Comparison of ENCODE assay signal across 32 mouse cellular contexts in the genomic region with DNA sequence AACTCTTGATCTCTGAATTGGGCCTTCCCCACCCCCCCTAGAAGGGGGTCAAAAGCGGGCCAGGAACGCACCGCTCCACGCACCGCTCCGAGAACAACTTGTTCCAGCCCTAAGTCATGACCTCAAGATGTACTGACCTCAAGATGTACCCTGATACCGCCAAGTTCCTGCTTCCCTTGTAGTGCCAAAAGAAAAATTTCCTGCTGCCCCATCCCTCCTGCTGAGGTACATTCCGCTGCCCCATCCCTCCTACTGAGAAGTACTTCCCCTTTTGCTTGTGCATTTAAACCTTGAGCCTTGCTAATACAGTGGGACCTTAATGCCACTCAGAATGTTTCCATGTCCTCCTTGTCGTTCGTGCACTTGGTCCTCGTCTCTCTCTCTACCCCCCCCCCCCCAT. TPM values are rescaled to one million over a fixed set of nuclear protein-coding genes. Genes with fewer than 3 reads are reported as not detected.
DNase-seq lines count a peak whose midpoint lies in the region; ATAC-seq and TF ChIP-seq lines count a peak whose summit lies in the region.
"Had no signal": no experiment of that assay in that cellular context is flagged by ENCODE, and none has a peak within 500 bp of the region (broad histone marks: within the 10 kb centered on the region; RNA-seq: fewer than 3 reads in every experiment).

No protein-coding gene starts in this region.

- 82% methylated on average over 11 of the region's 11 CpGs for WGBS in kidney, embryonic 16.5 days
- 70% methylated on average over 11 of the region's 11 CpGs for WGBS in lung, postnatal 0 days

- TF ChIP-seq CTCF in MEL (IDR thresholded peaks at IDR 0.05 in 2 of 3, conservative IDR thresholded peaks at IDR 0.05 in 1 of 3; ENCODE audit: control insufficient read depth in 1 of 3, insufficient read depth in 1 of 3, low read depth in 2 of 3, low read length in 3 of 3, poor library complexity in 1 of 3, severe bottlenecking in 1 of 3): no peak
- no peak for TF ChIP-seq CTCF in lung, postnatal 0 days (IDR thresholded peaks at IDR 0.05)

- DNase-seq in kidney, adult 9 months: peak; percentile 27
- DNase-seq in MEL (ENCODE audit: low read depth, low spot score): peak; percentile 74
- no peak for DNase-seq in lung, postnatal 0 days (ENCODE audit: low spot score)
- no peak for DNase-seq in heart, postnatal 10 days
- DNase-seq in neural tube, embryonic 10.5 days (ENCODE audit: extremely low spot score, low spot score): no peak
- DNase-seq: adrenal gland, postnatal 25 days; cerebellum, adult 11-12 months; cerebellum, adult 9-11 months; gastrocnemius, adult 2 months; gastrocnemius, postnatal 36 days; heart, adult 2 months; kidney, adult 2 months; kidney, postnatal 10 days; layer of hippocampus, postnatal 36 days; lung, adult 18-20 months; lung, postnatal 10 days; midbrain, embryonic 14.5 days; right cerebral cortex, postnatal 25 days; thymus, postnatal 14 days had no signal

- no peaks in the 10 kb centered on the region for H3K36me3 ChIP-seq in kidney, embryonic 16.5 days (ENCODE audit: insufficient read depth, low read length)
- H3K36me3 ChIP-seq in MEL (ENCODE audit: control insufficient read depth in 1 of 2, insufficient read depth in 2 of 2, low read length in 2 of 2): peaks cover 0 to 39% of the 10 kb centered on the region in 2 experiments; a peak in 2 of 4 replicates
- no peaks in the 10 kb centered on the region for H3K36me3 ChIP-seq in lung, postnatal 0 days (ENCODE audit: insufficient read depth, low read length)
- H3K36me3 ChIP-seq: embryonic facial prominence, embryonic 13.5 days; forebrain, embryonic 10.5 days; heart, embryonic 12.5 days; hindbrain, embryonic 10.5 days; intestine, embryonic 15.5 days; limb, embryonic 12.5 days; neural tube, embryonic 15.5 days had no signal

- no peaks in the 10 kb centered on the region for H3K4me1 ChIP-seq in kidney, embryonic 16.5 days (ENCODE audit: insufficient read depth, low read length)
- H3K4me1 ChIP-seq in MEL (ENCODE audit: control insufficient read depth in 1 of 2, insufficient read depth in 2 of 2, low read length in 2 of 2): peaks cover 17 to 39% of the 10 kb centered on the region in 2 experiments
- H3K4me1 ChIP-seq in lung, postnatal 0 days (ENCODE audit: insufficient read depth, low read depth, low read length): no peaks in the 10 kb centered on the region
- H3K4me1 ChIP-seq: embryonic facial prominence, embryonic 13.5 days; heart, embryonic 12.5 days; intestine, embryonic 15.5 days; limb, embryonic 12.5 days; neural tube, embryonic 15.5 days had no signal

- intact Hi-C loops in heart, postnatal 10 days (cut with DNase I): no loop called here

- TF ChIP-seq RAD21 in MEL (IDR thresholded peaks at IDR 0.05; ENCODE audit: low read depth, low read length): no peak

- ATAC-seq in kidney, embryonic 16.5 days (ENCODE audit: low FRiP score, low TSS enrichment): no peak
- ATAC-seq in granulocyte monocyte progenitor cell, adult 5-6 weeks (replicated peaks; ENCODE audit: poor library complexity, severe bottlenecking): peak; percentile 33
- no peak for ATAC-seq in lung, postnatal 0 days
- ATAC-seq: forebrain, embryonic 16.5 days; hindbrain, postnatal 0 days; intestine, embryonic 15.5 days had no signal

- no peak overlapping the region for H3K9ac ChIP-seq in kidney, embryonic 16.5 days (replicated peaks; ENCODE audit: low read length)
- H3K9ac ChIP-seq in MEL (ENCODE audit: control insufficient read depth, low read depth, low read length, poor library complexity, severe bottlenecking): peak overlapping the region; percentile 57
- no peak overlapping the region for H3K9ac ChIP-seq in lung, postnatal 0 days (replicated peaks; ENCODE audit: low read depth)
- H3K9ac ChIP-seq: embryonic facial prominence, embryonic 13.5 days; heart, embryonic 12.5 days; intestine, embryonic 15.5 days; limb, embryonic 12.5 days; neural tube, embryonic 15.5 days had no signal

- TF ChIP-seq POLR2A in MEL (IDR thresholded peaks at IDR 0.05; ENCODE audit: control insufficient read depth in 1 of 2, insufficient read depth in 1 of 2, low read depth in 1 of 2, low read length in 2 of 2, poor library complexity in 1 of 2): no peak

- H3K79me2 ChIP-seq in MEL (ENCODE audit: control insufficient read depth, insufficient read depth, low read length, poor library complexity): no peaks in the 10 kb centered on the region; the same call in 1 of the 2 replicates

- no peak overlapping the region for H3K27ac ChIP-seq in kidney, embryonic 16.5 days (ENCODE audit: low read length)
- peak overlapping the region; percentile 83 for H3K27ac ChIP-seq in MEL (ENCODE audit: control insufficient read depth, low read depth, low read length)
- H3K27ac ChIP-seq in lung, postnatal 0 days (ENCODE audit: low read length): no peak overlapping the region
- H3K27ac ChIP-seq: embryonic facial prominence, embryonic 13.5 days; forebrain, embryonic 10.5 days; gastrocnemius, adult 2 months; heart, adult 2 months; hindbrain, embryonic 10.5 days; hindbrain, postnatal 0 days; intestine, embryonic 15.5 days; limb, embryonic 12.5 days; neural tube, embryonic 15.5 days had no signal

- H3K9me3 ChIP-seq in kidney, embryonic 16.5 days (ENCODE audit: low read length): no peaks in the 10 kb centered on the region
- H3K9me3 ChIP-seq in MEL (replicated peaks; ENCODE audit: insufficient read depth, low read length): no peaks in the 10 kb centered on the region
- H3K9me3 ChIP-seq in lung, postnatal 0 days (ENCODE audit: low read length): no peaks in the 10 kb centered on the region
- H3K9me3 ChIP-seq: embryonic facial prominence, embryonic 13.5 days; forebrain, embryonic 10.5 days; heart, embryonic 12.5 days; hindbrain, embryonic 10.5 days; intestine, embryonic 15.5 days; limb, embryonic 12.5 days; neural tube, embryonic 15.5 days had no signal

- no peak overlapping the region for H3K4me2 ChIP-seq in kidney, embryonic 16.5 days (replicated peaks; ENCODE audit: low read depth, low read length)
- H3K4me2 ChIP-seq in lung, postnatal 0 days (replicated peaks; ENCODE audit: low read depth, low read length): no peak overlapping the region
- H3K4me2 ChIP-seq: embryonic facial prominence, embryonic 13.5 days; heart, embryonic 12.5 days; intestine, embryonic 15.5 days; limb, embryonic 12.5 days; neural tube, embryonic 15.5 days had no signal

- no peaks in the 10 kb centered on the region for H3K27me3 ChIP-seq in kidney, embryonic 16.5 days (ENCODE audit: insufficient read depth, low read length)
- no peaks in the 10 kb centered on the region for H3K27me3 ChIP-seq in MEL (ENCODE audit: control insufficient read depth in 1 of 2, insufficient read depth in 2 of 2, low read length in 2 of 2)
- no peaks in the 10 kb centered on the region for H3K27me3 ChIP-seq in lung, postnatal 0 days (replicated peaks; ENCODE audit: insufficient read depth, low read length)
- H3K27me3 ChIP-seq: CH12.LX; embryonic facial prominence, embryonic 13.5 days; heart, embryonic 12.5 days; intestine, embryonic 15.5 days; limb, embryonic 12.5 days; neural tube, embryonic 15.5 days had no signal

- TF ChIP-seq EP300 in MEL (IDR thresholded peaks at IDR 0.05; ENCODE audit: low read depth in 1 of 2, low read length in 2 of 2): no peak
- TF ChIP-seq EP300 in lung, postnatal 0 days (IDR thresholded peaks at IDR 0.05): no peak

- H3K4me3 ChIP-seq in kidney, embryonic 16.5 days (ENCODE audit: low read length): no peak overlapping the region
- H3K4me3 ChIP-seq in MEL (ENCODE audit: control insufficient read depth in 1 of 2, insufficient read depth in 1 of 2, low read depth in 2 of 2, low read length in 2 of 2): peak overlapping the region; percentile 40 to 57; a peak in 3 of 4 replicates
- no peak overlapping the region for H3K4me3 ChIP-seq in lung, postnatal 0 days (ENCODE audit: low read depth, low read length)
- H3K4me3 ChIP-seq: embryonic facial prominence, embryonic 13.5 days; forebrain, embryonic 10.5 days; gastrocnemius, adult 2 months; heart, adult 2 months; heart, embryonic 12.5 days; hindbrain, embryonic 10.5 days; intestine, embryonic 15.5 days; limb, embryonic 12.5 days; neural tube, embryonic 15.5 days had no signal

TF ChIP-seq in MEL, 35 proteins besides CTCF, POLR2A, EP300 and RAD21 (continues in another document):
- TF ChIP-seq MAZ (IDR thresholded peaks at IDR 0.05; ENCODE audit: low read depth, low read length): no peak
- TF ChIP-seq TBP (IDR thresholded peaks at IDR 0.05; ENCODE audit: low read depth, low read length): 0 out of 2 replicates have a peak, but pooled peaks have one; percentile 14

RNA-seq across cellular contexts. Expression of a gene that starts 10.5 kb away (rescaled TPM):
- 59.4 and 64.1 TPM in 2 replicates for polyA plus RNA-seq in kidney, embryonic 16.5 days (2015; fragmentation: Nextera tagmentation; extraction: Ambion mirVana)
- total RNA-seq in MEL (2012; rRNA removed): 58.1 and 60.4 TPM in 2 replicates
- 10 to 100 TPM in 1 of 2 experiments, not detected in 1; 57.4 TPM for polyA plus RNA-seq in MEL (2012; ENCODE audit: insufficient read depth in 1 of 2, insufficient read length in 2 of 2, low read depth in 1 of 2, low replicate concordance in 2 of 2, missing spikeins in 1 of 2)
- 35.5 and 43.6 TPM in 2 replicates for total RNA-seq in granulocyte monocyte progenitor cell, adult 5-6 weeks (2014; fragmentation: Nextera tagmentation)
- total RNA-seq in granulocyte monocyte progenitor cell, adult 5-6 weeks (2017): 27.1 and 32.9 TPM in 2 replicates
- 125 and 127 TPM in 2 replicates for polyA plus RNA-seq in lung, postnatal 0 days (2015; fragmentation: Nextera tagmentation; extraction: Ambion mirVana)
- total RNA-seq in heart, postnatal 10 days (2021): 10 to 100 TPM; 52.7 to 84.4 TPM

RNA-seq across cellular contexts. Expression of a gene that starts 49.7 kb away (rescaled TPM):
- polyA plus RNA-seq in kidney, embryonic 16.5 days (2015; fragmentation: Nextera tagmentation; extraction: Ambion mirVana): 2.2 and 2.9 TPM in 2 replicates
- 0.13 TPM in 1 of 2 replicates, not detected in the other for total RNA-seq in MEL (2012; rRNA removed)
- polyA plus RNA-seq in MEL (2012; ENCODE audit: insufficient read depth in 1 of 2, insufficient read length in 2 of 2, low read depth in 1 of 2, low replicate concordance in 2 of 2, missing spikeins in 1 of 2): under 1 TPM in 1 of 2 experiments, not detected in 1; 0.10 TPM
- total RNA-seq in granulocyte monocyte progenitor cell, adult 5-6 weeks (2014; fragmentation: Nextera tagmentation): 1.4 TPM in 1 of 2 replicates, not detected in the other
- 0.26 TPM in 1 of 2 replicates, not detected in the other for total RNA-seq in granulocyte monocyte progenitor cell, adult 5-6 weeks (2017)
- 5.8 and 6.9 TPM in 2 replicates for polyA plus RNA-seq in lung, postnatal 0 days (2015; fragmentation: Nextera tagmentation; extraction: Ambion mirVana)
- total RNA-seq in heart, postnatal 10 days (2021): under 1 TPM; 0.22 to 0.32 TPM
- total RNA-seq: gastrocnemius, postnatal 36 days; layer of hippocampus, postnatal 36 days had no signal
- polyA plus RNA-seq: C2C12 had no signal

RNA-seq across cellular contexts. Expression of a gene that starts 53.2 kb away (rescaled TPM):
- 57.7 and 57.8 TPM in 2 replicates for polyA plus RNA-seq in kidney, embryonic 16.5 days (2015; fragmentation: Nextera tagmentation; extraction: Ambion mirVana)
- 4.9 and 5.9 TPM in 2 replicates for total RNA-seq in MEL (2012; rRNA removed)
- 10 to 100 TPM in 1 of 2 experiments, not detected in 1; 12.0 TPM for polyA plus RNA-seq in MEL (2012; ENCODE audit: insufficient read depth in 1 of 2, insufficient read length in 2 of 2, low read depth in 1 of 2, low replicate concordance in 2 of 2, missing spikeins in 1 of 2)
- total RNA-seq in granulocyte monocyte progenitor cell, adult 5-6 weeks (2014; fragmentation: Nextera tagmentation): 0.88 TPM in 1 of 2 replicates, not detected in the other
- 0.26 and 0.41 TPM in 2 replicates for total RNA-seq in granulocyte monocyte progenitor cell, adult 5-6 weeks (2017)
- 24.4 and 27.9 TPM in 2 replicates for polyA plus RNA-seq in lung, postnatal 0 days (2015; fragmentation: Nextera tagmentation; extraction: Ambion mirVana)
- total RNA-seq in heart, postnatal 10 days (2021): 10 to 100 TPM; 29.9 to 37.7 TPM

Comparison
In these comparisons a context has a peak if more than half of its experiments do, and no peak if none do; other contexts are left out.
1. DNase-seq: peak in kidney, adult 9 months (single experiment) and MEL (single experiment); none in lung, postnatal 0 days (single experiment), heart, postnatal 10 days (0 of 2) and neural tube, embryonic 10.5 days (single experiment).
2. H3K4me3 ChIP-seq: peak in MEL (2 of 2); none in kidney, embryonic 16.5 days (single experiment) and lung, postnatal 0 days (single experiment).